Mouse (Mus musculus): ENCODE measurements at regions not wholly inside any gene's neighbourhood (a gene's known extent, or its start where the extent isn't known, plus 50 kb on each side); places are given as distances from the start of the nearest gene placed in this dataset.

- no peak for ATAC-seq (ENCODE audit: low read depth)
- H3K4me2 ChIP-seq (ENCODE audit: low read depth, low read length), result no peak overlapping the region
- H3K27ac ChIP-seq (ENCODE audit: low read depth, low read length), result no peak overlapping the region
- no peaks in the 10 kb centered on the region for H3K4me1 ChIP-seq (ENCODE audit: control insufficient read depth, insufficient read depth, low read length)
- WGBS, result 92% methylated on average over 22 of the region's 22 CpGs
- no peaks in the 10 kb centered on the region for H3K9me3 ChIP-seq (ENCODE audit: control insufficient read depth, low read length)
- no peaks in the 10 kb centered on the region for H3K27me3 ChIP-seq (ENCODE audit: control insufficient read depth, insufficient read depth, low read length)
- H3K9ac ChIP-seq (replicated peaks; ENCODE audit: low read depth, low read length), result no peak overlapping the region
- no peak overlapping the region for H3K4me3 ChIP-seq (ENCODE audit: low read depth, low read length)
- no peaks in the 10 kb centered on the region for H3K36me3 ChIP-seq (ENCODE audit: control insufficient read depth, insufficient read depth, low read length)
Measured at GRCm38 (mm10) chr10:61001745-61002160, 87.4 kb upstream of the Pcbd1 start.

GRCm38 (mm10) chr10:60997393-60997792 is 91.7 kb upstream of the Pcbd1 start:
- no peaks in the 10 kb centered on the region for H3K27me3 ChIP-seq (ENCODE audit: control insufficient read depth, insufficient read depth, low read length)
- H3K4me2 ChIP-seq (ENCODE audit: low read depth, low read length), result no peak overlapping the region
- H3K4me3 ChIP-seq (ENCODE audit: low read depth, low read length), result no peak overlapping the region
- ATAC-seq (ENCODE audit: low read depth), result no peak
- no peaks in the 10 kb centered on the region for H3K36me3 ChIP-seq (ENCODE audit: control insufficient read depth, insufficient read depth, low read length)
- WGBS, result 62% methylated on average over 9 of the region's 9 CpGs
- no peak overlapping the region for H3K27ac ChIP-seq (ENCODE audit: low read depth, low read length)
- H3K9ac ChIP-seq (replicated peaks; ENCODE audit: low read depth, low read length), result no peak overlapping the region
- no peaks in the 10 kb centered on the region for H3K9me3 ChIP-seq (ENCODE audit: control insufficient read depth, low read length)
- no peaks in the 10 kb centered on the region for H3K4me1 ChIP-seq (ENCODE audit: control insufficient read depth, insufficient read depth, low read length)

- H3K4me3 ChIP-seq (ENCODE audit: low read depth, low read length), result no peak overlapping the region
- no peak overlapping the region for H3K4me2 ChIP-seq (ENCODE audit: low read depth, low read length)
- no peaks in the 10 kb centered on the region for H3K9me3 ChIP-seq (ENCODE audit: control insufficient read depth, low read length)
- no peaks in the 10 kb centered on the region for H3K36me3 ChIP-seq (ENCODE audit: control insufficient read depth, insufficient read depth, low read length)
- no peak for ATAC-seq (ENCODE audit: low read depth)
- no peak overlapping the region for H3K9ac ChIP-seq (replicated peaks; ENCODE audit: low read depth, low read length)
- H3K27ac ChIP-seq (ENCODE audit: low read depth, low read length), result no peak overlapping the region
- no peaks in the 10 kb centered on the region for H3K4me1 ChIP-seq (ENCODE audit: control insufficient read depth, insufficient read depth, low read length)
- no peaks in the 10 kb centered on the region for H3K27me3 ChIP-seq (ENCODE audit: control insufficient read depth, insufficient read depth, low read length)
- 86% methylated on average over 9 of the region's 9 CpGs for WGBS
Measured at GRCm38 (mm10) chr10:60995908-60996640, 93.1 kb upstream of the Pcbd1 start.

- ATAC-seq (ENCODE audit: low read depth), result peak; percentile 54; the same call in 1 of the 2 replicates
- H3K4me2 ChIP-seq (ENCODE audit: low read depth, low read length), result no peak overlapping the region
- no peaks in the 10 kb centered on the region for H3K27me3 ChIP-seq (ENCODE audit: control insufficient read depth, insufficient read depth, low read length)
- H3K4me3 ChIP-seq (ENCODE audit: low read depth, low read length), result no peak overlapping the region
- H3K9me3 ChIP-seq (ENCODE audit: control insufficient read depth, low read length), result no peaks in the 10 kb centered on the region
- H3K4me1 ChIP-seq (ENCODE audit: control insufficient read depth, insufficient read depth, low read length), result no peaks in the 10 kb centered on the region
- no peak overlapping the region for H3K9ac ChIP-seq (replicated peaks; ENCODE audit: low read depth, low read length)
- WGBS, result 7% methylated on average over 10 of the region's 10 CpGs
- no peak overlapping the region for H3K27ac ChIP-seq (ENCODE audit: low read depth, low read length)
- no peaks in the 10 kb centered on the region for H3K36me3 ChIP-seq (ENCODE audit: control insufficient read depth, insufficient read depth, low read length)
Measured at GRCm38 (mm10) chr10:60985109-60985576, 104.0 kb upstream of the Pcbd1 start.

- Histone ChIP-seq H3K27me3 (ENCODE audit: control insufficient read depth, insufficient read depth, low read length) (no peaks in the 10 kb centered on the region), H3K27ac (ENCODE audit: low read depth, low read length) (no peak overlapping the region), H3K36me3 (ENCODE audit: control insufficient read depth, insufficient read depth, low read length) (no peaks in the 10 kb centered on the region), H3K4me3 (ENCODE audit: low read depth, low read length) (no peak overlapping the region), H3K9me3 (ENCODE audit: control insufficient read depth, low read length) (no peaks in the 10 kb centered on the region), H3K4me1 (ENCODE audit: control insufficient read depth, insufficient read depth, low read length) (no peaks in the 10 kb centered on the region), H3K4me2 (ENCODE audit: low read depth, low read length) (no peak overlapping the region), H3K9ac (replicated peaks; ENCODE audit: low read depth, low read length) (no peak overlapping the region)
- WGBS, result 39% methylated on average over 6 of the region's 6 CpGs
- ATAC-seq (ENCODE audit: low read depth), result peak; percentile 52; the same call in 1 of the 2 replicates
Measured at GRCm38 (mm10) chr10:60981770-60982169, 107.4 kb upstream of the Pcbd1 start.

- WGBS, result 16% methylated on average over 2 of the region's 2 CpGs
- Histone ChIP-seq H3K9ac (replicated peaks; ENCODE audit: low read depth, low read length) (no peak overlapping the region), H3K27me3 (ENCODE audit: control insufficient read depth, insufficient read depth, low read length) (no peaks in the 10 kb centered on the region), H3K27ac (ENCODE audit: low read depth, low read length) (no peak overlapping the region), H3K4me3 (ENCODE audit: low read depth, low read length) (no peak overlapping the region), H3K4me2 (ENCODE audit: low read depth, low read length) (no peak overlapping the region), H3K9me3 (ENCODE audit: control insufficient read depth, low read length) (no peaks in the 10 kb centered on the region), H3K4me1 (ENCODE audit: control insufficient read depth, insufficient read depth, low read length) (no peaks in the 10 kb centered on the region), H3K36me3 (ENCODE audit: control insufficient read depth, insufficient read depth, low read length) (no peaks in the 10 kb centered on the region)
- no peak for ATAC-seq (ENCODE audit: low read depth)
Measured at GRCm38 (mm10) chr10:60973615-60974014, 115.5 kb upstream of the Pcbd1 start.

- WGBS, result 86% methylated on average over 10 of the region's 10 CpGs
- Histone ChIP-seq H3K4me3 (ENCODE audit: low read depth, low read length) (no peak overlapping the region), H3K4me2 (ENCODE audit: low read depth, low read length) (no peak overlapping the region)
Measured at GRCm38 (mm10) chr10:60964843-60965242, 124.3 kb upstream of the Pcbd1 start.

GRCm38 (mm10) chr10:60957820-60958233 is 126.4 kb upstream of the Unc5b start:
- no peaks in the 10 kb centered on the region for H3K36me3 ChIP-seq (ENCODE audit: control insufficient read depth, insufficient read depth, low read length)
- 40% methylated on average over 17 of the region's 17 CpGs for WGBS
- no peak for ATAC-seq (ENCODE audit: low read depth)
- H3K9ac ChIP-seq (replicated peaks; ENCODE audit: low read depth, low read length), result no peak overlapping the region
- no peaks in the 10 kb centered on the region for H3K27me3 ChIP-seq (ENCODE audit: control insufficient read depth, insufficient read depth, low read length)
- no peak overlapping the region for H3K4me3 ChIP-seq (ENCODE audit: low read depth, low read length)
- no peak overlapping the region for H3K4me2 ChIP-seq (ENCODE audit: low read depth, low read length)
- H3K4me1 ChIP-seq (ENCODE audit: control insufficient read depth, insufficient read depth, low read length), result no peaks in the 10 kb centered on the region
- H3K9me3 ChIP-seq (ENCODE audit: control insufficient read depth, low read length), result no peaks in the 10 kb centered on the region
- no peak overlapping the region for H3K27ac ChIP-seq (ENCODE audit: low read depth, low read length)

More at GRCm38 (mm10) chr10:60964843-60965242, 124.3 kb upstream of the Pcbd1 start:
- no peak for ATAC-seq (ENCODE audit: low read depth)
- Histone ChIP-seq H3K9ac (replicated peaks; ENCODE audit: low read depth, low read length) (no peak overlapping the region), H3K4me1 (ENCODE audit: control insufficient read depth, insufficient read depth, low read length) (no peaks in the 10 kb centered on the region), H3K27me3 (ENCODE audit: control insufficient read depth, insufficient read depth, low read length) (no peaks in the 10 kb centered on the region), H3K36me3 (ENCODE audit: control insufficient read depth, insufficient read depth, low read length) (no peaks in the 10 kb centered on the region), H3K9me3 (ENCODE audit: control insufficient read depth, low read length) (no peaks in the 10 kb centered on the region), H3K27ac (ENCODE audit: low read depth, low read length) (no peak overlapping the region)

GRCm38 (mm10) chr10:60955467-60955866 is 124.1 kb upstream of the Unc5b start:
- H3K4me3 ChIP-seq (ENCODE audit: low read depth, low read length), result no peak overlapping the region
- H3K36me3 ChIP-seq (ENCODE audit: control insufficient read depth, insufficient read depth, low read length), result no peaks in the 10 kb centered on the region
- 30% methylated on average over 9 of the region's 9 CpGs for WGBS
- H3K27ac ChIP-seq (ENCODE audit: low read depth, low read length), result no peak overlapping the region
- H3K27me3 ChIP-seq (ENCODE audit: control insufficient read depth, insufficient read depth, low read length), result no peaks in the 10 kb centered on the region
- H3K9ac ChIP-seq (replicated peaks; ENCODE audit: low read depth, low read length), result no peak overlapping the region
- no peaks in the 10 kb centered on the region for H3K9me3 ChIP-seq (ENCODE audit: control insufficient read depth, low read length)
- no peak overlapping the region for H3K4me2 ChIP-seq (ENCODE audit: low read depth, low read length)
- no peaks in the 10 kb centered on the region for H3K4me1 ChIP-seq (ENCODE audit: control insufficient read depth, insufficient read depth, low read length)
- peak; percentile 63; the same call in 1 of the 2 replicates for ATAC-seq (ENCODE audit: low read depth)

All from neural tube, embryonic 14.5 days (tissue).